Mouse (Mus musculus) cerebellum, adult 2 months (tissue): Measurements from ENCODE around the gene Wbp2nl.

ENCODE experiments used
- CTCF ChIP-seq: fragments of 200-500 bp; IDR thresholded peaks from 2 replicates; pipeline ENCODE4 v1.5.1; 2011; ENCODE audit warnings: low read depth, mild to moderate bottlenecking, control low read depth, low read length, moderate library complexity, borderline replicate concordance; ENCODE audit not compliant: insufficient read depth
- POLR2A ChIP-seq: fragments of 200-500 bp; IDR thresholded peaks from 2 replicates; pipeline ENCODE4 v1.6.1; 2011; ENCODE audit warnings: low read length, control low read depth, borderline replicate concordance; ENCODE audit not compliant: insufficient read depth

GRCm38 (mm10) chr15:82337875-82338274, 39.1 kb downstream of the Wbp2nl start:
- TF ChIP-seq POLR2A, result no peak
- no peak for TF ChIP-seq CTCF
